Mouse (Mus musculus) bone marrow, adult 2 months (tissue): ENCODE data around the gene Grip1. TPM values are rescaled to one million over a fixed set of nuclear protein-coding genes. Genes with fewer than 3 reads are reported as not detected.

Experiments
- H3K27ac ChIP-seq: fragments of 200-500 bp; 2 replicates; pipeline ENCODE4 v1.5.1; 2012; ENCODE audit warnings: low read depth, mild to moderate bottlenecking, control low read depth, inconsistent platforms, low read length; ENCODE audit not compliant: control insufficient read depth, poor library complexity, insufficient read depth
- H3K4me1 ChIP-seq: fragments of 200-500 bp; 2 replicates; pipeline ENCODE4 v1.6.1; 2011; ENCODE audit warnings: low read length; ENCODE audit not compliant: control insufficient read depth, insufficient read depth
- H3K4me3 ChIP-seq: fragments of 200-500 bp; replicated peaks from 2 replicates; pipeline ENCODE3; 2011; ENCODE audit warnings: mild to moderate bottlenecking, low read depth, low read length, control low read depth; ENCODE audit not compliant: control insufficient read depth
- CTCF ChIP-seq: fragments of 200-500 bp; IDR thresholded peaks from 2 replicates; pipeline ENCODE4 v1.5.1; 2011; ENCODE audit warnings: low read length, control low read depth; ENCODE audit not compliant: control insufficient read depth, insufficient read depth
- POLR2A ChIP-seq: fragments of 200-500 bp; IDR thresholded peaks from 2 replicates; pipeline ENCODE4 v1.6.1; 2011; ENCODE audit warnings: low read depth, mild to moderate bottlenecking, control low read depth, low read length, borderline replicate concordance; ENCODE audit not compliant: control insufficient read depth
- whole genome bisulfite sequencing: fragments of 180-500 bp; shearing (Covaris S2); methylation state at CpG from one replicate; pipeline ENCODE4 v1.1.7; 2018; 5-methylcytosine and 5-hydroxymethylcytosine counted together
- polyA plus RNA-seq: library from polyadenylated mRNA; stranded (reverse); fragments of >200 nt; gene quantifications from 2 replicates; pipeline ENCODE4 v1.2.4, GENCODE M21; 2011; ENCODE audit warnings: low replicate concordance; ENCODE audit not compliant: missing spikeins, insufficient read depth, insufficient read length

Gene Grip1
- polyA plus RNA-seq, 1 experiment: not detected

DNA sequence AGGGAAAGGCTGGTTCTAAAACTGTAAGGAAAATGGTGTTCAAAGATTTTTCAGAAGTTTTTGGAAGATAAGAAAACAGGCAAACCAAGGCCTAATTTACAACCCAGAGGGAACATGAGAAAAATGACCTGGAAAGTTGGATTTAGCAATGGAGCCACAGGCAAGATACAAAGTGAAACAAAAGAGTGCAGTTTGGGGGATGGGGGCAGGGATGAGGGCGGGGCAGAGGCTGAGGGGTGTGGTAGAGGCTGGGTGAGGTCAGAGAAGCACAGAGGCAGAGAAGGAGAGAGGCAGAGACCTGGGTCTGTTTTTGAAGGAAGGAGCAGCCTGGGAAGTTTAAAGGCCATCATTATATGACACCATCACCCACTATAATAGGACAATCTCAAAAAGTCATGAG lies 377.5 kb downstream of the Grip1 start:
- TF ChIP-seq CTCF (no peak), POLR2A (no peak)
- WGBS: 41% methylated on average over 1 of the region's 1 CpGs
- H3K4me3 ChIP-seq: no peak overlapping the region
- H3K27ac ChIP-seq: no peak overlapping the region
- no peaks in the 10 kb centered on the region for H3K4me1 ChIP-seq

DNA sequence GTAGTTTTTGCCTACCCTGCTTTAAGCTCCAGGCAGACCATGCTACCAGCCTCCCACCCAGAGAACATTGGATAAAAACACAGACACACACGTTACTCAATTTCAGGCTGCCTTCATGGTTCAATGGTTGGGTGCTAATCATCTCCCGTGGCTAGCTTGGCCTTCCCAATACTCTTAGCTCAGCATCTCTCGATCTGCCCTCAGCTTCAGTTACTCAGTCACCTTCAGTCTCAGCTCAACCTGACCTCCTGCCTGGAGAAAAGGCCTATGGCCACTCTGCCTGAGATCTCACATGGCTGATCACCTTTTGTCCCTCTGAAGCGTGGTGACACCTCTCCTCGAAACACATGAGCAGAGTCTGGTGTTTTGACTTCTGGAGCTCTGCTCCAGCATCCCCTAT lies 379.7 kb downstream of the Grip1 start:
- TF ChIP-seq POLR2A: no peak
- no peak for TF ChIP-seq CTCF
- no peaks in the 10 kb centered on the region for H3K4me1 ChIP-seq
- 78% methylated on average over 5 of the region's 5 CpGs for WGBS
- H3K4me3 ChIP-seq: no peak overlapping the region
- H3K27ac ChIP-seq: no peak overlapping the region

DNA sequence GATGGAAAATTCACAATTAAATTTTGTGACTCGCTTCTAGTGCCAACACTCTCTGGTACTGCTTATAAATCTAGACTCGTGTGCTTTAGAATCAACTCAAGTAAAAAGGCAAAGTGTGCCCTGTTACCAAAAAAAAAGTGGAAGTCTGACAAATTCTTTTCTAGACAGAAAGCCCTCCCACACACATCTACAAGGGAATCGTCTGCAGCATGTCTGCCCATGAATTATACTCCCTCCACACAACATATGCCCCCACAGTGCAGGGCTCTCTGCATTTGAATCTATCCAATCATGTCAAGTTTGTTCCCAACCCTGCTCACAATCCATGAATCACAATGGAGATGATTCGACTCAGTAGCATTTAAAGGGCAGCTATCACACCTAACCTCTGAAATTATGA lies 380.5 kb downstream of the Grip1 start:
- Histone ChIP-seq H3K4me3 (no peak overlapping the region), H3K4me1 (no peaks in the 10 kb centered on the region), H3K27ac (no peak overlapping the region)
- 55% methylated on average over 4 of the region's 4 CpGs for WGBS
- TF ChIP-seq CTCF (no peak), POLR2A (no peak)

DNA sequence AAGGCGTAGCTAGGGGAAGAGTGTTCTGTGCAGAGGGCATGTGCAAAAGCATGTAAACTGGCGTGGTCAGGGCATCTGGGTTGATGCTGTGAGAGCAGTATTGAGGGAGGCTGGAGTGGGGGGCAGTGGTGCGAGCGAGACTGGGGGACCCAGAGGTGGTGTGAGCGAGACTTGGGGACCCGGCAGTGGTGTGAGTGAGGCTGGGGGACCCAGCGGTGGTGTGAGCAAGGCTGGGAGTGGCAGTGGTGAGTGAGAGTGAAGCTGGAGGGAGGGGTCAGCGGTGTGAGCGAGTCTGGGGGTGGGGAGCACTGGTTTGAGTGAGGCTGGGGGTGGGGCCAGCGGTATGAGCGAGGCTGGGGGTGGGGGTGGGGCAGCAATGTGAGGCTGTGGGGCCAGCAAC lies 386.0 kb downstream of the Grip1 start:
- no peak overlapping the region for H3K27ac ChIP-seq
- WGBS: 75% methylated on average over 11 of the region's 11 CpGs
- no peak overlapping the region for H3K4me3 ChIP-seq
- no peaks in the 10 kb centered on the region for H3K4me1 ChIP-seq
- TF ChIP-seq CTCF (no peak), POLR2A (no peak)

DNA sequence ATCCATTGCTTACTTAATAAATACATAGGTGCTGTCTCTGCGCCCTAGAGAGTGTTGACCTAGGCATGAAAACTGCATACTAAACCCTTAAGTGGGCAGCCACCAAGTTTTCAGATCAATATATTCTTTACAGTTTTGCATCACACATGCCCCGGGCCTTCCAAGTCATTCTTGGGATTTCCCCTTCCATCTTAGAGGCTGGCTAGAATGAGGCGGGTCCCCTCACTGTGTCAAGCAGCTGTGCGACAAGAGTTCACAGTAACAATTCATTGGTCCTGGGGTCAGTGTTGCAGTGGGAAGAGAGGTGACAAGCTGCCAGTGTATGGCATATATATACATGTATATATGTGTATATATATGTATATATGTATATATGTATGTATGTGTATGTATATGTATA lies 388.4 kb downstream of the Grip1 start:
- H3K4me1 ChIP-seq: no peaks in the 10 kb centered on the region
- no peak for TF ChIP-seq CTCF
- TF ChIP-seq POLR2A: no peak
- no peak overlapping the region for H3K27ac ChIP-seq
- 81% methylated on average over 4 of the region's 4 CpGs for WGBS
- no peak overlapping the region for H3K4me3 ChIP-seq

DNA sequence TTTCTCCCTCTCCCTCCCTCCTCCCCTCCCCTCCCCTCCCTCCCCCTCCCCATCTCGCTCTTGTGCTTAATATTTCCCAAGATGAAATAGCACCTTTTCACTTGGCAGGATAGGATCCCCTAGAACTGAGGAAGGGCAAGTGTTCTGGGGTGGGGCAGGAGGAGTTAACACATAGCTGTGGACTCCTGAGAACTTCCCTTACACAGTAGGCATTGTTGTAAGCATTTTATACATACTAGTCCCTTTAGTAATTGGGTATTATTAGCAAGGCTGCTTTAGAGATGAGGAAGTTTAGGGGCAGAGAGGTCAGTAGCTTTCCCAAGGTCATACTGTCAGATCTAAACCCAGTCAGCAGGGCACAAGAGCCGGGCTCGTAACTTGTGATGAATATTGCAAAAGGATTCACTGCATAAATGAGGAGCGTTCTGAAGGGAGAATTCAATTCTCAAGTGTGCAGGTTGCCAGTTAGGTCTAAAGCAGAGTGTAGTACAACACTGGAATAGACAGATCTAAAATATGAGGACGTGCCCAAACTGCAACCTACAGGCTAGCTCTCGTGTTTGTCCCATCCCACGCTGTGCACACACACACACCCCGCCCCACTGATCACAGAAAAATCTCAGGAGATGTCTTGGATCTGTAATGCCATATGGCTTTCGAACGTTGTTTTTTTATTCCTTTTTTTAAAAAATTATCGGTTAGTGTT lies 392.2 kb downstream of the Grip1 start:
- WGBS: 78% methylated on average over 11 of the region's 11 CpGs
- no peaks in the 10 kb centered on the region for H3K4me1 ChIP-seq
- H3K27ac ChIP-seq: no peak overlapping the region
- H3K4me3 ChIP-seq: no peak overlapping the region
- TF ChIP-seq POLR2A: no peak
- TF ChIP-seq CTCF: no peak

DNA sequence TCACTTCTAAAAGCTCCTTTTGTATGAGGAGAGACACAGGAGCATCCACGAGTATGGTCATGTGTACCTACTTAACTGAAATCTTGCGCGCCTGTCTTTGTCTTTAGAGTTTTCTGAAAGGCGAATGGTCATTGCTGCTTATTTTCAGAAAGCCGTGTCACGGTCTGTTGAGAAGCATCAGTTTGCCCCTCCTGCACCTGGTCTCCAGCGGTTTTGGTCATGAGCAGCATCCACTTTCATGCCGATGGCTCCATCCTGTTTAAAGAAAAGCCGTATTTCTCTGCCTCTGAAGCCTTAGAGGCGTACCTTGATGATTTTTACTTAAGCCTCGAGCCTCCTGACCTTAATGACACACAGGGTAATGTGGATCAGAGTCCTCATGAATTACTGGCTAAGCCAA lies 398.0 kb downstream of the Grip1 start:
- WGBS: 87% methylated on average over 11 of the region's 11 CpGs
- Histone ChIP-seq H3K4me1 (no peaks in the 10 kb centered on the region), H3K27ac (no peak overlapping the region), H3K4me3 (no peak overlapping the region)
- TF ChIP-seq CTCF (no peak), POLR2A (no peak)

DNA sequence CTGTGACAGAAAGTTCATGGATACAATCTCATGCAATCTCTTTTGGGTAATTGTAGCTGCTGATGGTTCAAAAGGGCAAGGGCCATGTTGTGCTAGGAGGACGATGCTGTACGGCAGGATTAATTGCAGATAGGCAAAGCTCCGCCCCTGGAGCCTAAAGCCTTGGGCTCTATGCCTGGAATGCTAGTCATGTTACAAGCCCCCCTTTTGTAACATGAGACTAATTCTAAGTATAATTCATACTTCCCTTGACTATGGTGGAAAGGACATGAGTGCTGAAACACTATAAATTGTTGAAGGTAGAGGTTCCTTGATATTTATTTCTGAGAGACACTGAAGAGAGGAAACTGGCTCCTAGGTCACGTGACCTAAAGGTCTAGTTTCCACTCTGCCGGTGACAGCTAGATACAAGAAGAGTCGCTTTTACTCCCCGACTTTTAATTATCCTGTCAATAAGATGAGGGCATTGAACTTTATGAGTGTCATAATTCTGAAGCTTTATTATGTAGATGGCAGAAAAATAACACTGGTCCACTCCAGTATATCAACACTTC lies 399.0 kb downstream of the Grip1 start:
- Histone ChIP-seq H3K27ac (no peak overlapping the region), H3K4me1 (no peaks in the 10 kb centered on the region), H3K4me3 (no peak overlapping the region)
- TF ChIP-seq CTCF (no peak), POLR2A (no peak)
- WGBS: 78% methylated on average over 7 of the region's 7 CpGs

DNA sequence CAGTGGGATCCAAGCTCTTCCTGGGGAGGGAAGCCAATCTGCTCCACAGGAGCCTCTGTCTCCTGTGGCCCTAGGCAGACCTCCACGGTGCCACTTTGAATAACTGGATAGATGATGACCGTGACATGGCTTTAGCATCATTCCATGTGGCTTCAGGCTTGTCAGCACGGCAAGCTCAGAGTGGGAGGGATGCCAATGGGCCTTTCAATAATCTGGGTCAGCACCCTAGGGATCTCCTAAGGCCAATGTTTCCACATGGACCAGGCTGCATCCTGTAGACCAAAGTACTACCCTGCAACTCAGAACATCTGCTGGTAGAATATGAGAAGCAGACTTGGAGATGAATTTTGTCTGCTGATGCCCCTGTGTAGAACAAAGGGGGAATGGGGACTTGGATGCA lies 414.1 kb downstream of the Grip1 start:
- 83% methylated on average over 3 of the region's 3 CpGs for WGBS
- TF ChIP-seq POLR2A: no peak
- TF ChIP-seq CTCF: no peak

More for the DNA sequence above, 414.1 kb downstream of the Grip1 start:
- Histone ChIP-seq H3K4me1 (no peaks in the 10 kb centered on the region), H3K27ac (no peak overlapping the region), H3K4me3 (no peak overlapping the region)
